Mouse (Mus musculus) bone marrow, adult 2 months (tissue): ENCODE measurements around the gene Rtn1. TPM values are rescaled to one million over a fixed set of nuclear protein-coding genes. Genes with fewer than 3 reads are reported as not detected.

Experiments
- H3K27ac ChIP-seq: fragments of 200-500 bp; 2 replicates; pipeline ENCODE4 v1.5.1; 2012; ENCODE audit warnings: low read depth, mild to moderate bottlenecking, control low read depth, inconsistent platforms, low read length; ENCODE audit not compliant: control insufficient read depth, poor library complexity, insufficient read depth
- H3K4me1 ChIP-seq: fragments of 200-500 bp; 2 replicates; pipeline ENCODE4 v1.6.1; 2011; ENCODE audit warnings: low read length; ENCODE audit not compliant: control insufficient read depth, insufficient read depth
- H3K4me3 ChIP-seq: fragments of 200-500 bp; replicated peaks from 2 replicates; pipeline ENCODE3; 2011; ENCODE audit warnings: mild to moderate bottlenecking, low read depth, low read length, control low read depth; ENCODE audit not compliant: control insufficient read depth
- CTCF ChIP-seq: fragments of 200-500 bp; IDR thresholded peaks from 2 replicates; pipeline ENCODE4 v1.5.1; 2011; ENCODE audit warnings: low read length, control low read depth; ENCODE audit not compliant: control insufficient read depth, insufficient read depth
- POLR2A ChIP-seq: fragments of 200-500 bp; IDR thresholded peaks from 2 replicates; pipeline ENCODE4 v1.6.1; 2011; ENCODE audit warnings: low read depth, mild to moderate bottlenecking, control low read depth, low read length, borderline replicate concordance; ENCODE audit not compliant: control insufficient read depth
- WGBS: fragments of 180-500 bp; shearing (Covaris S2); methylation state at CpG from one replicate; pipeline ENCODE4 v1.1.7; 2018; 5-methylcytosine and 5-hydroxymethylcytosine counted together
- polyA plus RNA-seq: library from polyadenylated mRNA; stranded (reverse); fragments of >200 nt; gene quantifications from 2 replicates; pipeline ENCODE4 v1.2.4, GENCODE M21; 2011; ENCODE audit warnings: low replicate concordance; ENCODE audit not compliant: missing spikeins, insufficient read depth, insufficient read length

Gene Rtn1
- polyA plus RNA-seq, 1 experiment, result not detected

GRCm38 (mm10) chr12:72239230-72239894 lies 169.5 kb downstream of the Rtn1 start:
- no peaks in the 10 kb centered on the region for H3K4me1 ChIP-seq
- H3K27ac ChIP-seq, result no peak overlapping the region
- no peak for TF ChIP-seq POLR2A
- TF ChIP-seq CTCF, result no peak
- no peak overlapping the region for H3K4me3 ChIP-seq
- WGBS, result 64% methylated on average over 12 of the region's 12 CpGs

DNA sequence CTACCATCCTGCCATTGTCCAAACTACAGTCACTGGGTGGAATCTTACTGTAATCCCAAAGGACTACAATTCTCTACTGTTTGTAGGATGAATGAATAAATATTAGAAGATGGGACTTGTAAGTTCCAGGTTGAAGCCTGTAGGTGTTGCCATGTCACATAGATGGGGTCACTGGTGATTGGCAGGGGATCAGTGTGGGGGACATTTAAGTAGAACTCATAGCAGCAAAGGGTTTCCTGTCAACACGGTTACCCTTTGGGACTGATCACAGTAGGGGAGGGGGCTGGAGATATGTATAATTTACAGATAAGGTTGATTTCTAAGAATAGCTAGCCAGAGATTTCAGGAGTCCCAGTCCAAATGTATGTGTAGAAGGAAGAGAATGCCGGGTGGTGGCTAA lies 171.6 kb downstream of the Rtn1 start:
- TF ChIP-seq POLR2A (no peak), CTCF (no peak)
- 60% methylated on average over 2 of the region's 2 CpGs for WGBS
- Histone ChIP-seq H3K4me1 (no peaks in the 10 kb centered on the region), H3K27ac (no peak overlapping the region), H3K4me3 (no peak overlapping the region)

DNA sequence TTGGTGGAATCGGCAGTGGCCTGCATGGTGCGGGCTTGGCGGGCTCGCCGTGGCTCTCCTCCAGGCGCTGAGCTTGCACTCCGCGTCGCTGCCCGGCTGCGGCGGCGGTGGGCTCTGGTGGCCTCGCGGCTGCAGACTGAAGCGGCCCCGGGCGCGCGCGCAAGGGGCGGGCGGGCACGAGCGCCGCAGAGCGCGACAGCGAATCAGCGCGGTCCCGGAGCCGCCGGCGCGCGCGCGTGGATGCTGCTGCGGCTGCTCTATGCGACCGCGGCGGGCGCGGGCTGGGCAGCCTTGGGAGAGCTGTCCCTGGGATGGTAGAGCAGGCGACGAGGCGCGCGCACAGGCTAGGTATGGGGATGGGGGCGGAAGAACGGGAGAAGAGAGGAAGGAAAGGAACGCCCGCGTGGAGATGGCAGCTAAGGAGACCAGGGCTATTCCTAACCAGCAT lies 172.3 kb downstream of the Rtn1 start:
- WGBS, result 1% methylated on average over 56 of the region's 56 CpGs
- no peak for TF ChIP-seq CTCF
- TF ChIP-seq POLR2A, result no peak
- H3K4me1 ChIP-seq, result no peaks in the 10 kb centered on the region
- no peak overlapping the region for H3K4me3 ChIP-seq
- H3K27ac ChIP-seq, result no peak overlapping the region

DNA sequence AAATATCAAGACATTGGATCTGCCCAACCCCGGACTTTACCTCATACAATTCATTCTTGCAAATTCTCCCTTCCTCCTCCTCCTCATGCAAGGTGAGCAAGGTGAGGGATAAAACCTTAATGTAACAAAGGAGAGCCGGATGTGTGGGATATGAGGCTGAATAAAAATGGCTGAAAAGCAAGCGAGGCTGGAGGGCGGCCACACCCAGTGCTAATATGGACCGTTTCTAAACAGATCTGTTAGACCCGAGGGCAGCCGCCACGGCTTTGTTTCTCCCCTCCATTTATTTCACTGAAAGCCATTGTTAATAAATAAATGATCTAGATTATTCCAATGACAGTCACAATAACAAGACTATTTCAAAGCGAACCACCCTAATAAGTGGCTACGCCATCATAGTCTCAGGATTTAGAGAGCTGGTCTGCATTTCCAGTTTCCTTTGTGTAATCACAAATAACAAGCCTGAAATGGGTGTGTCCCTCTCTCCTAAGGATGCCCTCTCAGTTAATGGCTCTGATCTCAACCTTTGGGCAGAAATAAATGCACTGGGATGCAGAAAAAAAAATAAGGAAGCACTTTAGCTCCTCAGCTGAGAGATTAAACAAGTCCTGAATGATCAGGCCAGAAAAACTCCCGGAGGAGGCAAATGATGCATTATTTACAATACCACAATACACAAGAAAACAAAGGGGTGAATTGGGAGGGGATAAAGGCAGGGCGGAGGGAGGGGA lies 173.1 kb downstream of the Rtn1 start:
- TF ChIP-seq POLR2A (no peak), CTCF (no peak)
- Histone ChIP-seq H3K4me3 (no peak overlapping the region), H3K4me1 (no peaks in the 10 kb centered on the region), H3K27ac (no peak overlapping the region)
- WGBS, result 69% methylated on average over 12 of the region's 12 CpGs

DNA sequence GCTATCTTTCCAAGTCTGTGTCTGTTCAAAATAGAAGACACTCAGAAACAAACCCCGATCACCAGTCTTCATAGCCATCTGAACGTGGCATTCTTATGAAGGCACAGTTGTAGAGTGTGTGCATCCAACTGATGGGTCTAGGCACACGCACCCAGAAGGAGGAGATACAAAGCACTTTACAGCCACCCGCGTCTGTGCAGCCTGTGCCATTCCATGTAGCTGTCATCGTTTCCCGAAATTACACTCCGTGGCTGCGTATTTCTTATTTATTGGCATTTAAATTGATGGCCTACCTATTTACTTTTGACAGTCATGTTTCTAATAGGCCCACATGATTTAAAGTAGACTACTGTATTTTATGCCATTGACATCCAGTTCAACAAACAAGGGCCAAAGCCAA lies 173.9 kb downstream of the Rtn1 start:
- 86% methylated on average over 9 of the region's 9 CpGs for WGBS
- Histone ChIP-seq H3K27ac (no peak overlapping the region), H3K4me1 (no peaks in the 10 kb centered on the region), H3K4me3 (no peak overlapping the region)
- TF ChIP-seq CTCF (no peak), POLR2A (no peak)

GRCm38 (mm10) chr12:72234151-72234550 lies 174.7 kb downstream of the Rtn1 start:
- H3K4me3 ChIP-seq, result no peak overlapping the region
- no peak overlapping the region for H3K27ac ChIP-seq
- TF ChIP-seq POLR2A (no peak), CTCF (no peak)
- no peaks in the 10 kb centered on the region for H3K4me1 ChIP-seq
- 76% methylated on average over 3 of the region's 3 CpGs for WGBS

- Histone ChIP-seq H3K27ac (no peak overlapping the region), H3K4me3 (no peak overlapping the region), H3K4me1 (no peaks in the 10 kb centered on the region)
- TF ChIP-seq POLR2A, result no peak
- TF ChIP-seq CTCF, result no peak
- 82% methylated on average over 19 of the region's 19 CpGs for WGBS
These were observed 175.7 kb downstream of the Rtn1 start for GRCm38 (mm10) chr12:72232826-72233790.

- TF ChIP-seq CTCF (no peak), POLR2A (no peak)
- Histone ChIP-seq H3K4me1 (no peaks in the 10 kb centered on the region), H3K4me3 (no peak overlapping the region), H3K27ac (no peak overlapping the region)
- WGBS, result 64% methylated on average over 3 of the region's 3 CpGs
These were observed 176.7 kb downstream of the Rtn1 start for GRCm38 (mm10) chr12:72232176-72232575.
